Mouse (Mus musculus): ENCODE measurements around the gene Otogl.

DNA sequence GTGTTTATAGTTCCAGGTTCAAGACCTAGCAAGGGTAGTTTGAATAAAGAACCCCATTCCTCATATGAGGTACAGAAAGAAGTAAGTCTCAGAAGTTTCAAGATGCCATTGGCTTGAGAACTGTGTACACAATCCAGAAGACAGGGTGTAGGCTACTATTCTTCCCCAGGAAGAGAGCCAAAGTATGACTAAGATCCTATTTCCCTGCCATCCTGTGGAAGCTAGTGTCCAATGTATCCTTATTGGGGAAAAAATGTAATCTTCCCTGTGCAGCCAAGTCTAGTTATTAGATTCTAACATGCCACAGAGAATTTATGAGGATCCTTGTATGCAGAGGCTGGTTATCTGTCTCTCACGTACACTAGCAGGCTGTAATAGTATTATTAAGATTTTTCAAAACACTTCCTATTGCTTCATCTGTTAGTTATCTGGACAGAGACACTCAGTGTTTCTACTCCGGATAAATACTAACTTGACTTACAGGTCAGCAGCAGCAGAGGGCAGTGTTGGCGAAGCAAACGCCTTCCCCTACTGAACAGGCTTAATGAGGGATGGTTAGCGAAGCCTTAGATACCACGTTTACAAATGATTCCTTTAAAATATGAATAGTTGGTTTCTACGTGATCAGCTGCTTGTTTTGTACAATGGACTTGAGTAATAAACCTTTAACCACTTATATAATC, 112.1 kb downstream of the Otogl start:
- TF ChIP-seq POLR2A (IDR thresholded peaks at IDR 0.05; ENCODE audit: borderline replicate concordance, control insufficient read depth, low read depth, low read length) = no peak
- peak; percentile 58 for TF ChIP-seq CTCF (IDR thresholded peaks at IDR 0.05; ENCODE audit: control insufficient read depth, insufficient read depth, low read length)
